Mouse (Mus musculus): Measurements from ENCODE around the gene Myoz1.
"Not testable (repeated sequence)": the region's sequence is repeated elsewhere in the genome, so short reads cannot be mapped to it uniquely, and the experiment has no call there.

Gene Myoz1

DNA sequence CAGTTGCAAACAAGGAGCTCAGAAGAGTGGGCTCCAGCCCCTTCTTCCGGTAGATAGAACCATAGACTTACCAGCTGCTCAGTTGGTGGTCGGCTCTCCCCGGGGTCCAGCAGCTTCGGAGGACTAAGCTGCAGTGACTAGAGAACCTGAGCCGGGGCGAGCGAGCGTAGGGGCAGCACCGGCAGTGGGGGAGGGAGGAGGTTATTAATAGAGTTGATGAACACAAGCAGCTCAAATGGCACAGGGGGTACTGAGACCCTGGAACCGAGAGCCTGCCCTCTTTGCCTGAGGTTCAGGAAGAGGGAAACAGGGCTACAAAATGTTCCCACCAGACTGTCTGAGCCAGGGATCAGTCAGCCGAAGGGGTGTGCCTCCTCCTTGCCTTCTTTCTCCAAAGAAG, at the start of gene Myoz1:
Gene Myoz1, minus strand, starts transcription at position 180 of the 400 bp plus-strand sequence.
- no peak for DNase-seq (ENCODE audit: inconsistent ontology term)

- DNase-seq (ENCODE audit: inconsistent ontology term) = not testable (repeated sequence)
Measured at GRCm38 (mm10) chr14:20703461-20703860, 47.1 kb upstream of the Myoz1 start.

DNA sequence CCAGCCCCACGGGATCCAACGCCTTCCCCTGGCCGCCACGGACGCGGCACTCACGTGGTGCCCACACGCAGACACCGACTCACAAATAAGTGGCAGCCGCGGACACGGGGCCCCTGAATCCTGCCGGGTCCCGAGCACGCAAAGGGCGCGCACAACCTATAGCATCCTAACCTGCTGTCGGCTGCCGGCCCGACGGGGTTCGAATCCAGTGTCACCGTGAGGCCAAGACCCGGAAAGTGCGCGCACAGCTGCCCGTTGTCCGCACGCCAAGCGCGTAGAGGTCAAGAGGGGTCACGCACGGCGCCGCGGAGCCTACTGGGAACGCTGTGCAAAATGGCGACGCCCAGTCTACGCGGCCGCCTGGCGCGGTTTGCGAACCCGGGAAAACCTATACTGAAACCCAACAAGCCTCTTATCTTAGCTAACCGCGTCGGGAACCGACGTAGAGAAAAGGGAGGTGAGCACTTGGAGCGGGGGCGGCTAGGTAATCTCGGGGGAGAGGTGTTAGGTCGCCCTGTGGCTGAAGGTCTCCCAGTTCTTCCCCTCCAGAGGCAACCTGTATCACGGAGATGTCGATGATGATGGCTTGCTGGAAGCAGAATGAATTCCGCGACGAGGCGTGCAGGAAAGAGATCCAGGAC, 46.5 kb upstream of the Myoz1 start, which contains the start of gene Chchd1:
Gene Chchd1, plus strand, starts transcription at position 266 of the 641 bp plus-strand sequence.
- peak; percentile 87 for DNase-seq (ENCODE audit: inconsistent ontology term)

DNA sequence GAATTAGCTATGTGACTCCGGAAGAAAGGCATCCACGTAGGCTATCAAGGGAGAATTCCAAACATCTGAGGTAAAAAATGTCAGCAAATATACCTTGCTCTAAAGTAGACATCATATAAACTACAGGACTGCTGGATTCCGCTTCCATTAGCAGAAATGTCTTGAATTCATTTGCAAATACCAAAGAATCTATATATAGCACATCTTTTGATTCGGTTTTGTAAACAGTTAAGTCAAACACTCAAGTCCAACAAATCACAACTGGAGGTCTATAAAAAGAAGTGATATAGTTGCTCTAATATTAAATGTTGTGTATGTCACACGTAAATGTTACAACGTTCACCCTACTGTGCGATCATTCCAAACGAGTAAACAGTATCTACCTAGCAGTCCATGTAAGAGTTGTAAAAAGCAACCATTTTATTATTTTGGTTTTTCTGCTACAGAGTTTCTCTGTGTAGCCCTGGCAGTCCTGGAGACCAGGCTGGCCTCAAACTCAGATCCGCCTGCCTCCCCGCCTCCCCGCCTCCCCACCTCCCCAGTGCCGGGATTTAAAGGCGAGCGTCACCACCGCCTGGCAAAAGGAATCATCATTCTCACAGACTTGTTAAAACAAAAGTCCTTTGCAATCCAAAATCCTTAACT, 45.9 kb upstream of the Myoz1 start:
- peak; percentile 29 for DNase-seq (ENCODE audit: inconsistent ontology term)

DNA sequence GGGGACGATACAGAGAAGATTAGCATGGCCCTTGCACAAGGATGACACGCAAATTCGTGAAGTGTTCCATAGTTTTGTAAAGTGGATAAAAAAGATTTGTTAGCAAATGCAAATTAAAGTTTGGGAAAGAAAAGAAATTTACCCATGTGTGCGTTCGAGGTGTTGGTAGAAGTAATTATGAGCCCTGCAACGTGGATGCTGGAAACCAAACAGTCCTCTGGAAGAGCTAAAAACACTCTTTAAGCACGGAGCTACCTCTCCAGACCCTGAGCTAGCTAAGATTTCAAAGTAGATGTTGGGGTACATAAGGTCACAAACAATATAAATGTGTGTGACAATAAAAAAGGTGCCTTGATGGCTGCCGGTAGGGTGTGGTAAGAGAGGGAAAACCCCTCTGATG, 45.2 kb upstream of the Myoz1 start:
- no peak for DNase-seq (ENCODE audit: inconsistent ontology term)

DNA sequence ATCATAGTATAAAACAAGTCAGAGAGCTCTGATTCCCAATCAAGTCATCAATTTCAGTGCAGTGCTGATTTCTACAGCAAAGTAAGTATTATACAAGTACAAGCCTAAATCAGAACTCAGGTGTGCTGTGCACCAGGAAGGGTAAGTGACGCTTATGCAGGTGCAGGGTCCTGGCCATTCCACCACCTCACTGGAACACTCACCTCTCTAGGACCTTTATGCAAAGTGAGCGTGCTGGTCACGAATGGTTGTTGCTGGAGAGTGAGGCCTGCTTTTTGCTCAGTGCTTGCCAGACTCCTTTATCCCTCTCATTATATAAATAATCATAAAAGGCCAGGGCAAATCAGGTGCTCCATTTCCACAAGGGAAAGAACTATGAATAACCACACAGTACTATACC, 44.0 kb upstream of the Myoz1 start:
- no peak for DNase-seq (ENCODE audit: inconsistent ontology term)

DNA sequence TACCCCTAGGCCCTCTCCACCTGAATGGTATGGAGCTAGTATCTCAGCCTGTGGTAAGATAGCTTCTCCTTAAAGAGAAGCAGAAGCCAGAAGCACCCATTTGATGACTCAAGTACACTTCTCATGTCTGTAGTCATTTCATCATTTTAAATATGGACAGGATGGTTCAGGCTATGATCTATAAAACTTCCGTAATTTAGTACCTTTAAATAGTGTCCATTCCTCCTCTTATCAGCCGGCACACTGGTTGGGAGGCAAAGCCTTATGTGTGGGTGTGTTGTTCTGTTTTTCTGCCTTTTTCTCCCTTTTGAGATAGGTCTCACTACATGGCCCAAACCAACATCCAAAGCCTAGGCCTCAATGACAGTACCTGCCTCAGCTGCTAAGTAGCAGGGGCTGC, 42.2 kb upstream of the Myoz1 start:
- no peak for DNase-seq (ENCODE audit: inconsistent ontology term)

DNA sequence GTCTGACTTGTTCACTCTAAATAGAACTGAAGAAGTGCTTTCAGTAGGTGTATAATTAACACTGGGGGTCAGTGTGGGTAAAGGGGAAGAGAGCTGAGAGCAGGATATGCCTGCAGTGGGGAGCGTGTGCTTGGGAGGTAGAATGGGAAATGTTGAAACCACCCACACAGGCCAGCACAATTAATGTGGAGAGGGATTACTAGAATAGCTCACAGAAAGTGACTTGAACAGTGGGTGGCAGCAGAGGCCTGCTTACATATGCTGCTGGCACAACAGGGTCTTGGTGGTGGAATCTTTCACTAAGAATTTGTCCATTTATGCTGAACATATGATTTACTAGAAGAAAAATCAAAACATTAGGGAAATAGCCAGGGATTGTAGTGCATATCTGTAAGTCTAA, 40.6 kb upstream of the Myoz1 start:
- DNase-seq (ENCODE audit: inconsistent ontology term) = peak; percentile 56

DNA sequence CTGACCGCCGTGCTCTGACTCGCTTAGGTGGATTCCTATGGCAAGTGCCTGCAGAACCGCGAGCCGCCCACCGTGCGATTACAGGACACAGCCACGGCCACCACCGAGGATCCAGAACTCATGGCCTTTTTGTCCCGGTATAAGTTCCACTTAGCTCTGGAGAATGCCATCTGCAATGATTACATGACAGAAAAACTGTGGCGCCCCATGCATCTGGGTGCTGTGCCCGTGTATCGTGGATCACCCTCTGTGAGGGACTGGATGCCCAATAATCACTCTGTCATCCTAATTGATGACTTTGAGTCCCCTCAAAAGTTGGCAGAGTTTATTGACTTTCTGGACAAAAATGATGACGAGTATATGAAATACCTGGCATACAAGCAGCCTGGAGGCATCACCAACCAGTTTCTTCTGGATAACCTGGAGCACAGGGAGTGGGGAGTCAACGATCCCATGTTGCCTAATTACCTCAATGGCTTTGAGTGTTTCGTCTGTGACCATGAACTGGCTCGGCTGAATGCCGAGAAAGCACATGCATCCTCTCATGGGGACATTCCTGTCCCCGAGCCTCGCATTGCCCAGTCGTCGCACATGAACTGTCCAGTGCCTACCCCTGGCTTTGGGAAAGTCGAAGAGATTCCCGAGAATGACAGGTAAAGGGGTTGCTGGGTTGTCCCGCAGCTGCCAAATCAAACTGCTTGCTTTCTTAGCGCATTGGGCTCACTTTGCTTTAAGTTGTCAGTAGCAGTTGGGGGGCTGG, 39.6 kb upstream of the Myoz1 start:
- DNase-seq (ENCODE audit: inconsistent ontology term) = peak; percentile 14

GRCm38 (mm10) chr14:20694884-20695760, 38.8 kb upstream of the Myoz1 start, which contains the start of gene Fut11:
Gene Fut11, plus strand, starts transcription at chr14:20694968.
- DNase-seq (ENCODE audit: inconsistent ontology term) = peak; percentile 90

- DNase-seq (ENCODE audit: inconsistent ontology term) = peak; percentile 32
Measured at GRCm38 (mm10) chr14:20694185-20694883, 38.0 kb upstream of the Myoz1 start.

DNA sequence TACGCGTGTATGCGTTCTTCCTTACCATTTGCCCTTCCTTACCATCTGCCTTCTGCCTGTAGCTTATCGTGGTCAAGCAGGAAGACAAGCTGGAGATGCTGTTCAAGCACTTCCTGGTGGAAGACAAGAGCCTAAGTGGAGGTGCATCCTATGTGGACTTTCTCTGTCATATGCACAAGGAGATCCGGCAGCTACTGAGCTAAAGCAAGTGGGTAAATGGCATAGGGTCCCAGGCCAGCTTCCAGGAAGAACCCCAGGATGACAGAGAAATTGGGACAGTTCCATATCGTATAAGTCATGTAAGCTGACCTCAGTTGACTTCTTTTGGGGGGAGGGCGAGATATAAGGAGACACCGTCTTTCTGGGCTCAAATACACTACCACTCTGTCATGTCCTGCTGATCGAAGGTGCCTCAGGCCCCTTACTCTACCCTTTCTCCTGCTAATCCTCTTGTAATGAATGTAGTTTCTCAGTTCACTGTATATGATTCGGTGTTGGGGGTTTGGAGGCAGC, 37.3 kb upstream of the Myoz1 start:
- DNase-seq (ENCODE audit: inconsistent ontology term) = no peak

GRCm38 (mm10) chr14:20691772-20692171, 35.4 kb upstream of the Myoz1 start:
- no peak for DNase-seq (ENCODE audit: inconsistent ontology term)

DNA sequence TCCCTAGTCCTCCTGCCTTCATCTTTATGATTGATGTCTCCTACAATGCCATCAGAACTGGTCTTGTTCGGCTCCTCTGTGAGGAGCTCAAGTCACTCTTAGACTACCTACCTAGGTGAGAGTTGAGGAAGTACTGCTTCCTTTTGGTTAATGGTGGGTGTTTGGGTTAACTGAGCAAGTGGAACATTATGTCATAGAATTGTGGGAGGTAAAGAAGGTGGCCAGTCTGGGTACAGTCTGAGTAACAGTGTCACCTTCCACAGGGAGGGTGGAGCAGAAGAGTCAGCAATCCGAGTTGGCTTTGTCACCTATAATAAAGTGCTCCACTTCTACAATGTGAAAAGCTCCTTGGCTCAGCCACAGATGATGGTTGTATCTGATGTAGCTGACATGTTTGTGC, 32.7 kb upstream of the Myoz1 start:
- DNase-seq (ENCODE audit: inconsistent ontology term) = no peak

- no peak for DNase-seq (ENCODE audit: inconsistent ontology term)
Measured at GRCm38 (mm10) chr14:20686576-20686975, 30.2 kb upstream of the Myoz1 start.

DNA sequence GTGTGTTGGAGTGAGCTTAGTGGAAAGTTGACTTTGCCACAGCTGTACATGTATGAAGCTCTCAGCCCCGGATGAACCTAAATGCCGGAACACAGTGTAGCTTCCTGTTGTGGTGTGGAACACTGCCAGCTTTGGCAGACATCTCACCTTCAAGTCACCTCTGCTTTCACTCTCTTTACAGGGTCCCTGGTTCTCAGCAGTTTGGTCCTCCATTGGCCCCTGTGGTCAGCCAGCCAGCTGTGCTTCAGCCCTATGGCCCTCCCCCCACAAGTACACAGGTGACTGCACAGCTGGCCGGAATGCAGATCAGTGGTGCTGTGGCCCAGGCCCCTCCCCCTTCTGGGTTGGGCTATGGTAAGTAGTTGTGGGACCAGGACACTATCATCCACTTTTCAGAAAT, 26.2 kb upstream of the Myoz1 start:
- DNase-seq (ENCODE audit: inconsistent ontology term) = no peak

DNA sequence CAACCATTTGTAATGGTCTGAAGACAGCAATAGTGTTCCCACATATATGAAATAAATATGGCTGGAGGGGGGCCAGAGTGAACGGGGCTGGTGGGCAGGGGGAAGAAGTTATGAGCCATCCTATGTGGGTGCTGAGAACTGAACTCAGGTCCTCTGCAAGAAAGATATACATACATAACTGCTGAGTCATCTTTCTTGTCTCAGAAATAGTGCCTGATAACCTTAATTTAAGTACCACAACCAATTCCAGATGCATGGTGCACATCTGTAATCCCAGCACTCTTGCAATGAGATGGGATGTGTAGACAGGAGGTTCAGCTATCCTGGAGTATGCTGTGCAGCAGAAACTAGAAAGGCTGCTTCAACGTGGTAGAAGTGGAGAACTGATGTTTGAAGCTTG, 25.4 kb upstream of the Myoz1 start:
- DNase-seq (ENCODE audit: inconsistent ontology term) = no peak

GRCm38 (mm10) chr14:20677906-20678305, 21.6 kb upstream of the Myoz1 start:
- DNase-seq (ENCODE audit: inconsistent ontology term) = no peak

DNA sequence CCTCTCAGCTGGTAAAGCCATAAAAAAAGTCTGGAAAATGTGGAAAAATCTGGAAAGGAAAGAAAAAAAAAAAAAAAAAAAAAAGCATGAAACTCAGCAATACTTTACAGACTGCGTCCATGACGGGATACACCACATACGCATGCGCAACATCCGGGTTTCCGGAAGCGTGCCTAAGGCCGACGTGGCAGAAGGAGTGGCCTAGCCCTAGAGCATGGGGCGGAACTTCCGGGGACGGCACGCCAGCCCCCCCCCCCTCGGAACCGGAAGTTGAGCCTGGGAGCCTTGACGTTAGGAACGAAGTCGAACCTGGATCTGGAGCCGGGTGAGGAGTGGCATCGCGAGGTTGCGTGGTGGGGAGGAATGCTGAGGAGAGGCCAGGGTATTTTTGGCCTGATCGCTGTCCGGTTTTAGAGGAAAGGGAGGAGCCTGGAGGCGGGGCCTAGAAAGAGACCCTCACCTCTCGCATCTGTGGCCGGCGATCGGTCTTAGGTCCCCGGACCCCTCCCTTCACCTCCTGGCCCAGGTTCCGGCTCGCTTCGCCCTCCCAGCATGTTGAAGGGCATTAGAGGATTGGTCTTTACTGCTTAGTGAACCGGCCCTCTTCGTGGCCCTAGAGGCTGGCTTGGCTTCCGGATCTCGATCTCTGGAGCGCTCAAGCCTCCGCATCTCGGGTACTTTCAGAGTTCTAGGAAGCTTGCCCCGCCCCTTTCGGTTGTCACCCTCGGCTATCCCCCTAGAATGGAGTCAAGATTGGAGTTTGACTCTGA, 17.9 kb upstream of the Myoz1 start, which contains the start of gene Sec24c:
Gene Sec24c, plus strand, starts transcription at position 245 of the 770 bp plus-strand sequence.
- peak; percentile 99 for DNase-seq (ENCODE audit: inconsistent ontology term)

DNA sequence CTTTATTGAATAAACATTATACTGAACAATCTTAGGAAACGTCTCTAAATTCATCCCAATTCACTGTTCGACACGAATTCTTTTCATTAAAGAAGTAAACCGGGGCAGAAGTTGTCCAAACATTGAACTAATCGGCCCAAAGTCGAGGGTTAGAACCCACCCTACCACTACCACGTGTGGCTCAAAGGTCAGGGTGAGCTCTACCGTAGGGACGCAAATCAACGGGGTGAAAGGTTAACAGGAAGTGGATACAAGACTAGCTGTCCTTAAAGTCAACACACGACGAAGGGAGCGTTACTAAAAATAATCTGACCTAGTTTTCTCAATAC, 17.4 kb upstream of the Myoz1 start:
- no peak for DNase-seq (ENCODE audit: inconsistent ontology term)

Data from Muller cell, postnatal 12 days (primary cell).